ENCODE assay signal across 8 mouse cellular contexts in genomic region chr7:12965678-12966091, GRCm38 (mm10). TPM values are rescaled to one million over a fixed set of nuclear protein-coding genes. Genes with fewer than 3 reads are reported as not detected.
DNase-seq lines count a peak whose midpoint lies in the region; ATAC-seq lines count a peak whose summit lies in the region.

Gene Zfp324, plus strand, starts transcription at chr7:12965838.

- peak within 1 kb of the TSS; percentile 96 for H3K4me2 ChIP-seq in hindbrain, embryonic 12.5 days (replicated peaks)

- H3K4me1 ChIP-seq in hindbrain, embryonic 12.5 days, result peaks cover 22% of the 10 kb centered on the region

- H3K27ac ChIP-seq in hindbrain, embryonic 12.5 days, result peak within 1 kb of the TSS; percentile 90

- H3K27me3 ChIP-seq in hindbrain, embryonic 12.5 days, result no peaks in the 10 kb centered on the region

- H3K36me3 ChIP-seq in hindbrain, embryonic 12.5 days, result peaks cover 21% of the 10 kb centered on the region

- H3K4me3 ChIP-seq in hindbrain, embryonic 12.5 days, result peak within 1 kb of the TSS; percentile 85

- under 1% methylated on average over 23 of the region's 23 CpGs for WGBS in hindbrain, embryonic 12.5 days

- peak; percentile 93 for ATAC-seq in hindbrain, embryonic 12.5 days (ENCODE audit: low FRiP score)

- DNase-seq in T-cell, adult 2 months (ENCODE audit: low spot score), result peak; percentile 85
- peak; percentile 91 to 95 for DNase-seq in cerebellum, postnatal 25 days
- peak; percentile 88 to 89 for DNase-seq in frontal cortex, postnatal 14 days (ENCODE audit: low spot score in 2 of 2)
- DNase-seq in layer of hippocampus, postnatal 25 days (ENCODE audit: extremely low spot score in 1 of 2, low spot score in 1 of 2), result peak; percentile 73 to 81
- peak; percentile 91 for DNase-seq in lung, postnatal 14 days
- DNase-seq in ovary, postnatal 36 days (ENCODE audit: low spot score), result peak; percentile 88
- DNase-seq in thymus, postnatal 25 days, result peak; percentile 89

- H3K9ac ChIP-seq in hindbrain, embryonic 12.5 days, result peak within 1 kb of the TSS; percentile 95

- no peaks in the 10 kb centered on the region for H3K9me3 ChIP-seq in hindbrain, embryonic 12.5 days (replicated peaks)

RNA-seq across cellular contexts. Expression of gene Zfp324, which starts in this region (rescaled TPM):
- 14.5 and 15.2 TPM in 2 replicates for polyA plus RNA-seq in hindbrain, embryonic 12.5 days (2016; fragmentation: Nextera tagmentation; extraction: Ambion mirVana)
- total RNA-seq in layer of hippocampus, postnatal 25 days (2021), result 10 to 100 TPM; 10.2 to 12.1 TPM

Comparison
In these comparisons a context has a peak if more than half of its experiments do, and no peak if none do; other contexts are left out.
1. Peak in every context shown above with its lines: DNase-seq, ATAC-seq, H3K4me3 ChIP-seq and H3K27ac ChIP-seq.